Mouse (Mus musculus) olfactory bulb, adult 2 months (tissue): Measurements from ENCODE around the gene Serinc5. TPM values are rescaled to one million over a fixed set of nuclear protein-coding genes. Genes with fewer than 3 reads are reported as not detected.

Experiments
- H3K27ac ChIP-seq: fragments of 200-500 bp; 2 replicates; pipeline ENCODE4 v1.5.1; 2012; ENCODE audit warnings: low read depth, low read length; ENCODE audit not compliant: insufficient read depth
- H3K4me1 ChIP-seq: fragments of 200-500 bp; 2 replicates; pipeline ENCODE4 v1.6.1; 2012; ENCODE audit warnings: low read length; ENCODE audit not compliant: control insufficient read depth, insufficient read depth
- H3K4me3 ChIP-seq: fragments of 200-500 bp; 2 replicates; pipeline ENCODE4 v1.5.1; 2012; ENCODE audit warnings: mild to moderate bottlenecking, low read depth, low read length, moderate library complexity; ENCODE audit not compliant: insufficient read depth
- CTCF ChIP-seq: fragments of 200-500 bp; IDR thresholded peaks from 2 replicates; pipeline ENCODE4 v1.5.1; 2012; ENCODE audit warnings: low read depth, mild to moderate bottlenecking, low read length, moderate library complexity; ENCODE audit not compliant: insufficient read depth
- POLR2A ChIP-seq: fragments of 200-500 bp; IDR thresholded peaks from 2 replicates; pipeline ENCODE4 v1.6.1; 2012; ENCODE audit warnings: mild to moderate bottlenecking, low read depth, low read length, moderate library complexity; ENCODE audit not compliant: insufficient read depth
- WGBS: fragments of 180-500 bp; shearing (Covaris S2); methylation state at CpG from one replicate; pipeline ENCODE4 v1.1.7; 2018; 5-methylcytosine and 5-hydroxymethylcytosine counted together
- polyA plus RNA-seq: library from polyadenylated mRNA; stranded (reverse); fragments of >200 nt; gene quantifications from 2 replicates; pipeline ENCODE4 v1.2.4, GENCODE M21; 2012; ENCODE audit warnings: low replicate concordance; ENCODE audit not compliant: missing spikeins, insufficient read depth, insufficient read length

Serinc5 gene
- polyA plus RNA-seq, 1 experiment, result not detected

GRCm38 (mm10) chr13:92735693-92736092, 124.8 kb downstream of the Serinc5 start:
- TF ChIP-seq POLR2A (no peak), CTCF (no peak)
- Histone ChIP-seq H3K4me3 (no peak overlapping the region), H3K4me1 (peaks cover 12% of the 10 kb centered on the region; the same call in 1 of the 2 replicates), H3K27ac (no peak overlapping the region)
- 92% methylated on average over 1 of the region's 1 CpGs for WGBS

GRCm38 (mm10) chr13:92736516-92737300, 125.8 kb downstream of the Serinc5 start:
- Histone ChIP-seq H3K4me1 (peaks cover 12% of the 10 kb centered on the region; the same call in 1 of the 2 replicates), H3K27ac (no peak overlapping the region), H3K4me3 (no peak overlapping the region)
- 53% methylated on average over 11 of the region's 11 CpGs for WGBS
- TF ChIP-seq POLR2A (no peak), CTCF (no peak)

- TF ChIP-seq POLR2A (no peak), CTCF (no peak)
- WGBS, result 86% methylated on average over 3 of the region's 3 CpGs
- H3K4me3 ChIP-seq, result no peak overlapping the region
- no peak overlapping the region for H3K27ac ChIP-seq
- H3K4me1 ChIP-seq, result 0 out of 2 replicates have a peak, but pooled peaks cover 4% of the 10 kb centered on the region
Observed at GRCm38 (mm10) chr13:92738821-92739220, 127.9 kb downstream of the Serinc5 start.

- no peak for TF ChIP-seq CTCF
- no peak for TF ChIP-seq POLR2A
- WGBS, result 90% methylated on average over 3 of the region's 3 CpGs
- H3K4me3 ChIP-seq, result no peak overlapping the region
- 0 out of 2 replicates have a peak, but pooled peaks cover 4% of the 10 kb centered on the region for H3K4me1 ChIP-seq
- no peak overlapping the region for H3K27ac ChIP-seq
Observed at GRCm38 (mm10) chr13:92739858-92740257, 129.0 kb downstream of the Serinc5 start.

GRCm38 (mm10) chr13:92740671-92741270, 129.9 kb downstream of the Serinc5 start:
- no peak for TF ChIP-seq CTCF
- TF ChIP-seq POLR2A, result no peak
- no peak overlapping the region for H3K27ac ChIP-seq
- 0 out of 2 replicates have a peak, but pooled peaks cover 4% of the 10 kb centered on the region for H3K4me1 ChIP-seq
- WGBS, result 9% methylated on average over 2 of the region's 2 CpGs
- H3K4me3 ChIP-seq, result no peak overlapping the region

- WGBS, result 94% methylated on average over 4 of the region's 4 CpGs
Observed at GRCm38 (mm10) chr13:92742886-92743285, 132.0 kb downstream of the Serinc5 start.

GRCm38 (mm10) chr13:92743337-92743736, 132.4 kb downstream of the Serinc5 start:
- WGBS, result 87% methylated on average over 5 of the region's 5 CpGs
- TF ChIP-seq POLR2A (no peak), CTCF (no peak)

More at GRCm38 (mm10) chr13:92742886-92743285, 132.0 kb downstream of the Serinc5 start:
- no peak overlapping the region for H3K4me3 ChIP-seq
- no peak overlapping the region for H3K27ac ChIP-seq
- H3K4me1 ChIP-seq, result no peaks in the 10 kb centered on the region
- TF ChIP-seq CTCF (no peak), POLR2A (no peak)

GRCm38 (mm10) chr13:92750976-92751518, 140.2 kb downstream of the Serinc5 start:
- Histone ChIP-seq H3K4me3 (no peak overlapping the region), H3K4me1 (peaks cover 13% of the 10 kb centered on the region), H3K27ac (no peak overlapping the region)
- 2% methylated on average over 7 of the region's 7 CpGs for WGBS
- TF ChIP-seq POLR2A, result no peak
- TF ChIP-seq CTCF, result peak; percentile 48; the same call in 1 of the 2 replicates

More at GRCm38 (mm10) chr13:92743337-92743736, 132.4 kb downstream of the Serinc5 start:
- Histone ChIP-seq H3K27ac (no peak overlapping the region), H3K4me3 (no peak overlapping the region), H3K4me1 (no peaks in the 10 kb centered on the region)
